Mouse (Mus musculus): ENCODE results near the gene Hipk1. TPM values are rescaled to one million over a fixed set of nuclear protein-coding genes. Genes with fewer than 3 reads are reported as not detected.

Gene Hipk1
- total RNA-seq, 2 experiments from 2014 or later: 108 to 115 TPM

DNA sequence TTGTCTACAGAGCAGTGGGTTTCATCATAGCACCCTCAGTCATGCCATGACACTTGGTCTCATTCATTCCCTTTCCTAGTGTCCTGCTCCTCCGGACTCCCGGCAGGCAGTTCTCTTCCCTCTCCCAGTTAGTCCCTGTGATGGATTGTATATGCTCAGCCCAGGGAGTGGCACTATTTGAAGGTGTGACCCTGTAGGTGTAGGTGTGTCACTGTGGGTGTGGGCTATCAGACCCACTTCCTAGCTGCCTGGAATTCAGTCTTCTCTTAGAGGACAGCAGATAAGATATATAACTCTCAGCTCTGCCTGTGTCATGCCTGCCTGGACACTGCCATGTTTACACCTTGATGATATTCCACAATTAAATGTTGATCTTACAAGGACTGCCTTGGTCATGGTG, 34.4 kb downstream of the Hipk1 start:
- DNase-seq (ENCODE audit: extremely low spot score in 1 of 2, low spot score in 1 of 2): no peak

GRCm38 (mm10) chr3:103755351-103755750, 36.0 kb downstream of the Hipk1 start:
- no peak for DNase-seq (ENCODE audit: extremely low spot score in 1 of 2, low spot score in 1 of 2)

DNA sequence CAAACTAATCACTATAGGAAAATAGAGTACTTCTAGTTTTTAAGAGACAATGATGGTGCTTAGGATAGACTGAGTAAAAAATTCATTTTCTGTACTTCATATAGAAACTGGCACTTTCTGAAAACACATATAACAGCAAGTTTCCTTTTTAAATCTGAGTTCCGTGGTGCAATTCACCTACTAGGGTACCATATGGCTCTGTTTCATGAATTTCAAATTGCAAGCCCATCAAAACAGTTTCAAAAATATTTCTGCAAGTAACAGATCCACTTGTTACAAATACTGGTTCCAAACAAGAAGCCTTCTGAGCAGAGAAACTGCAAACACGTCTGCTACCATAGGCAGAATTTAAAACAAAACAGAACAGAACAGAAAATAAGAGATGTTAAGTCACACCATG, 39.8 kb downstream of the Hipk1 start:
- DNase-seq (ENCODE audit: extremely low spot score in 1 of 2, low spot score in 1 of 2): no peak

DNA sequence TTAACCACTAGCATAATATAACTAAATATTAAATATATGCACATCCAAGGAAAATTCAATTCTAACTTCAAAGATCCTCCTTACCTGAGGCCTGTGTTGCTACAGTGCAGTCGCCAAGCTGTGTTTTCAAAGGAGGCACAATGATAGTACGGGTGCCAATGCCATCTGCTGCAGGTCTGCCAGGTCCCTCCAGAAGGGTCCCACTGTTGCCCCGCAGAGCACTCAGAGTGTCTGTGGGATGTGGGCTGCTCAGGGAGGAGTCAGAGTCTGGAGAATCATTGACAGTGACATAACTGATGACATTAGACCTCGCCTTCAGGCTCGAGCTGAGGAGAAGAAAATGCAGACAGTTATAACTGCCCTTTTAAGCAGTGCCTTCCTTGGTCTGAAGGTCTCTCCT, 44.7 kb downstream of the Hipk1 start:
- no peak for DNase-seq (ENCODE audit: extremely low spot score in 1 of 2, low spot score in 1 of 2)

GRCm38 (mm10) chr3:103745001-103745770, 46.2 kb downstream of the Hipk1 start:
- no peak for DNase-seq (ENCODE audit: extremely low spot score in 1 of 2, low spot score in 1 of 2)

DNA sequence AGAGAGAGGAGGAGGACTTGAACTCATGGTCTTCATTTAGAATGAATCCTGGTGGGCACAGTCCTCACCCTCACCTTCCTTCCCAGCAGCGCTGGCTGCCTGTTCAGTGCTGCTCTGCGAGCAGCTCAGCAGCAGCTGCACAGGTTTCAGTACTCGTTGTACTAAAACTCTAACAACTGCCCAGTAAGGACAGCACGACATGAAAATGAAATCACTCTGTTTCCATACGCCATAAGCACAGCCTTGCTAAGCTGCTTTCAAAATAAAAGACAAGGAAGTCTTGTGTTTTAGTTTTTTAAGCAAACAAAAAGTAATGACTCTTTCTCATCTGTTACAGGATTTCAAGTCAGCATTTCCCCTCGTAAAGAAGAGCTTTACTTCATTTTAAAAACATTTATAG, 48.2 kb downstream of the Hipk1 start:
- no peak for DNase-seq (ENCODE audit: extremely low spot score in 1 of 2, low spot score in 1 of 2)

GRCm38 (mm10) chr3:103740342-103740741, 51.0 kb downstream of the Hipk1 start:
- DNase-seq (ENCODE audit: extremely low spot score in 1 of 2, low spot score in 1 of 2): no peak

DNA sequence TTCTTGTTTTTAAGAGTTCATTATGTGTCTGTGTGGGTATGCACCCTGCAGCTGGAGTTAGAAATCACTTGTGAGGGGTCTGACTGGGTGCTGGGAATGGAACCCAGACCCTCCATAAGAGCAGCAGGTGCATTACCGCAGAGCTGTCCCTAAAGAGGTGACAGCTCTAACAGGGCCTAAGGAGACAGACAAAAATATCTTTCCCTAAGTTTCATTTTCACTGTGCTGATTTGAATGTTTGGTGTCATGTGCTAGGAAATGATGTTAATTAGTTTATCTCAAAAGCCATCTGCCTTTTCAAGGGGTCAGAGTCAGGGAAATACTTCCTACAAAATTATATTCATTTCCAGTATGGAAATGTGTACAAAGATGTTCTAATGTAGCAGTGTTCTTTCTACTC, 52.0 kb downstream of the Hipk1 start, which contains the start of gene Gm10964:
Gene Gm10964, plus strand, starts transcription at position 38 of the 400 bp plus-strand sequence.
- DNase-seq (ENCODE audit: extremely low spot score in 1 of 2, low spot score in 1 of 2): no peak

DNA sequence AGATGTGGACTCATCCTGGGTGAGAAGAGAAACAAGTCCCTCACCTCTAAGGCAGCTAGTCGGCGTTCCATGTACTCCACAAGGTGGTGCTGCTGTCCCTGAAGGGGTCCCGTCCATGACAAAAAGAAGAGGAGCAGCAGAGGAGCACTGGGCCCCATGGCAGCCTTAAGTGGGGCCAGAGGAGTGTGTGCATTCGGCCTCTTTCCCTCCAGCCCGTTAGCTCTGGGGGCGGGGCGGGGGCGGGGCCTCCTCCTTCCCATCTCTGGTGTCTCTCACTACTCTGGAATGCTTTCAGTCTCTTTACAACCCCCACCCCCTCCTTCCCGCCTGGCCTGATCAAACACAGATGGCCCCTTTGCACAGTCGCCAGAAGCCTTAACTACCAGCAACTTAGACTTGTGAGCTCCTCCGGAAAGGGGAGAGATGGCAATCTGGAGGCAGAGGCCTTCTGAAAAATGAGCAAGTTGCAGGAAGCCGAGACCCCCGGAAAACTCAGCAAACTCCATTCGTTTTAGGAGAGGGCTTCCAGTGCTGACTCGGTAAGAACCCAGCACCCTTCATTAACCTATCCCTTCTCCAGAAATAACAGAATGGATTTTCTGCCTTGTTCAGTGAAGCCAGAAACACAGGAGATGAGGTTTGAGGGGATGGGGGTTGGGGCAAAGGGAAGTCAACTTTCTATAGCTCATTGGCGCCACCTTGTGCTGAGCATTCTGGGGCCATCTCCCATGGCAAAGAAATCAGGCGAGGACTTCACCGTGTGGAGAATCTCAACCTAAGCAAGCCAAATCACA, 53.4 kb downstream of the Hipk1 start, which contains the start of gene Olfml3:
Gene Olfml3, minus strand, starts transcription at position 224 of the 794 bp plus-strand sequence.
- peak; percentile 80 to 99 for DNase-seq (ENCODE audit: extremely low spot score in 1 of 2, low spot score in 1 of 2)

DNA sequence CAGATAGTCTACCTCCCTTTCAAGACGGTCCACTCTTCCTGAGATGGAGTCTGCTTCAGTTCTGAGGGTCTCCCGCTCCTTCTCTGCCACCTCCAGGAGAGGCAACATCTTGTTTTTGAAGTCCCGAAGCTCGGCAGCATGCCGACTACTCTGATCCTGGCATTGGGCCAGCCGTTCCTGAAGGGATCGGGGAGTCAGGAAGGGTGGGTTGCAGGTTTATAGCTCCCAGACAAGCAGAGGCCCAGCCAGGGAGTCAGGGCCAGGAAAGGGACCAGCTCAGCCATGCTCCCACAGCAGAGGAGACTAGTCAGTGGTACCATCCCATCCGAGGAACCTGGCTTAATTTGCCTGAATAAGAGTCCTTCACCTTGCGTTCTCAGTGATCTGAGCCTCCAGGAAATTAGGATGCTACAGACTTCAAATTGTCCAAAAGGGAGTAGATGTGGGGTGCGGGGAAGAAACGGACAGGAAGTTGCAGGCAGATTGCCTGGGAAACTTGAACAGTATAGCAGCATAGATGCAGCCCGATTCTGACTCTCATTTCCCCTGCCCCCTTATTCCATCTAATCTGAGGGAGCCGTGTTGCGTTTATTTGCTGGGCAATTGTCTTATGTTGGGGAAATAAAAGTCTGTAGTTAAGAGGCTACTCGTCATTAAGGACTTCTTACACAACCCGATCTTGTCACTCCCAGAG, 54.2 kb downstream of the Hipk1 start:
- DNase-seq (ENCODE audit: extremely low spot score in 1 of 2, low spot score in 1 of 2): no peak

GRCm38 (mm10) chr3:103735776-103736600, 55.4 kb downstream of the Hipk1 start:
- no peak for DNase-seq (ENCODE audit: extremely low spot score in 1 of 2, low spot score in 1 of 2)

DNA sequence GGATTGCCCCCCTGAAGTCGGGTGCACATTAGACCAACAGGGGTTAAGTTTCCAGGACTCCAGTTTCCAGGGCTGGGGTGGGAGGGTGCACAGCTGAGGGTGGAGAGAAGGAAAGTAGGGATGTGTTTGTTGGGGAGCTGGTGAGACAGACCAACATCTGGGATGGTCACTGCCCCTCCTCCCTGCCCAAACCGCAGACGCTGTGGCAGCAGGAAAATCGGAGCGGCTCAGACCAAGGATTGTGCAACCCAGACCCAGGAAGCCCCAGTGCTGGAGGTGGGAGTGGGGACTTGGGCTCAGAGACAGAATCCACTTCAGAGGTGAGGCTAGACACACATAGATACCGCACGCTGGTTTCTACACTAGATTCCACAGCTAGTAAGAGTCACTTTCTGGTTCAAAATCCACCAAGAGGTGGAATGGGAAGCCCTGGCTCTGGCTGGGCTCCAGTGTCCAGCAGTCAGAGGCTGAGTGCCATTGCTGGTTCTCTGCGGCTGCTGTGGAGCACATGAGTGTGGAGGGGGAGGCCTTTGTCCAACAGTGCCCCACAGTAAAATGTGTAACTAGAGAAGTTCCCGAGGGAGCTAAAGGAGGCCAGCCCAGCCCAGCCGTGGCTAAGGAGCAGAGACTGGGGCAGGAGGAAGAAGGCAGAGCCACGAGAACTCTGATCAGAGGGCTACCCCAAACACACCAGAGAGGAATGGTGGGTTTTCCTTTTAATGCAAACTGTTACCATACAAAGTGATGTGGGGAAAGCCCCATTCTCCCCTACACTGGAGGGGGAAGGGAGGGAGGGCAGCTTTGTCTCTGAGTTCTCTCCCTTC, 56.5 kb downstream of the Hipk1 start:
- no peak for DNase-seq (ENCODE audit: extremely low spot score in 1 of 2, low spot score in 1 of 2)

- DNase-seq (ENCODE audit: extremely low spot score in 1 of 2, low spot score in 1 of 2): no peak
Observed at GRCm38 (mm10) chr3:103733799-103734695, 57.3 kb downstream of the Hipk1 start.

DNA sequence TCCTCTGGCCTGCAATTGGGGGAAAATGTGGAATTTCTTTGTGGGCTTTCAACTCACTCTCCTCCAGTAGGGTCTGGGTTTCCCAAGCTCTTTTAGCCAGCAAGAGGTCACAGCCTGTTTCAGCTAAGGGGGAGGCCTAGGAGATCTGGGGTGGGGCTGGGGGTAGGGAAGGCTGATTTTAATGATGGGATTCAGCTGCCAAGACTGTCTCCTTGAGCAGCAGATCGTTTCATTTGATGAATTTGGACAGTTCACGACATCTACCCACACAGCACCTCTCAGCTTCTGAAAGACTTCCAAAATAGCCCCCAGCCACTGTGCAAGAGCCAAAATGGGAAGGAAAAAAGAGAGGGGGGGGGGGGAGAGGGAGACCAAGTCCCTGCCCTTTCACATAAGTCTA, 58.2 kb downstream of the Hipk1 start:
- DNase-seq (ENCODE audit: extremely low spot score in 1 of 2, low spot score in 1 of 2): no peak

DNA sequence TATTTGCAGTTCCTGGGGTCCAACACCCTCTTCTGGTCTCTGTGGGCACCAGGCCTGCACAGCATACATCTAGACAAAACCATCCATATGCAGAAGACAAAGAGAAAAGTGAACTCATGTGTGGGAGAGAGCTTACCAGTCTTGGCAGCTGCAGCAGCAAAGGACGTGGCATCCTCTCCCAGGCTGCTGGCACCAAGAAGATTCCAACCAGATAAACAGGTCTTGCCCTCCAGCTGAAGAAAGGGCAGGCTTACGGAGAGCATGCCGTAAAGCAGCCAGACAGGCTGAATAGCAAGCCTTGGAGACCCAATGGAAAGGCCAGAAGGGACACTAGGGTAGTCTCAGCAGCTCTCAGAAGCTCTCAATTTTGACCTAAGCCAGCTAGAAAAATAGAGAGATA, 59.2 kb downstream of the Hipk1 start:
- DNase-seq (ENCODE audit: extremely low spot score in 1 of 2, low spot score in 1 of 2): no peak

GRCm38 (mm10) chr3:103729850-103730249, 61.5 kb downstream of the Hipk1 start:
- no peak for DNase-seq (ENCODE audit: extremely low spot score in 1 of 2, low spot score in 1 of 2)

GRCm38 (mm10) chr3:103727813-103728326, 63.5 kb downstream of the Hipk1 start:
- DNase-seq (ENCODE audit: extremely low spot score in 1 of 2, low spot score in 1 of 2): no peak

- DNase-seq (ENCODE audit: extremely low spot score in 1 of 2, low spot score in 1 of 2): no peak
Observed at GRCm38 (mm10) chr3:103726642-103727041, 64.7 kb downstream of the Hipk1 start.
